Mouse (Mus musculus): Measurements from ENCODE around the gene Lcat.

The Lcat gene

GRCm38 (mm10) chr8:105890870-105891269, 52.3 kb downstream of the Lcat start:
- in situ Hi-C loops (cut with MboI, MseI): no loop called here

DNA sequence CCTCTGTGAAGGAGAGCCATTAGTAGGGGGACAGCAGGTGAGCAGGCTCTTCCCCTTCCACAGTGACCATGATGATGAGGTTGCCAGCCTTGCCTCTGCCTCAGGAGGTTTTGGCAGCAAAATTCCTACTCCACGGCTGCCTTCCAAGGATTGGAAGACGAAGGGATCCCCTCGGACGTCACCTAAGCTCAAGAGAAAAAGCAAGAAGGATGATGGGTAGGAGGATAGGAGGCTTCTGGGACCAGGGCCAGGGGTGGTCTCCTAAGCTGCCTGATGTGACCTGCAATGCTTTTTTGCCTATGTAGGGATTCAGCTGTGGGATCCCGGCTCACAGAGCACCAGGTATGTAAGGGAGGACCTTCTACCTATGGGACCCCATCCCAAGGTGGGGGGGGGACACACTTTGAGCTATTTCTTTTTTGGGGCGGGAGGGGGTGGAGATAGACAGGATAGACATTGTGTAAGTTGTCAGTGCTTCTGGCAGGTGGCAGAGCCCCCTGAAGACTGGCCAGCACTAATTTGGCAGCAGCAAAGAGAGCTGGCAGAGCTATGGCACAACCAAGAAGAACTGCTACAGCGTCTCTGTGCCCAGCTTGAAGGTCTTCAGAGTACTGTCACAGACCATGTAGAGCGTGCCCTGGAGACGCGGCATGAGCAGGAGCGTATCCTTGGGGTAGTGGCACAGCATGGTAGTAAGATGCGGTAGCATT, 53.3 kb downstream of the Lcat start:
- in situ Hi-C loops (cut with MboI, MseI): loop anchor here (10.0 kb wide), 1 partner anchor 45 kb away; the partner anchor contains the start of genes Ctrl and Psmb10
